Mouse (Mus musculus): ENCODE results near the gene Rab3a. TPM values are rescaled to one million over a fixed set of nuclear protein-coding genes. Genes with fewer than 3 reads are reported as not detected.

Gene Rab3a
- 10 to 100 TPM; 36.8 to 37.3 TPM for total RNA-seq (2021)
- long read RNA-seq, experiment 1, transcript Rab3a-201 (5 exons, 1,363 nt): major isoform, 40 of 71 reads
- long read RNA-seq, experiment 1, partial matches to known transcripts: 15 of 71 reads
- long read RNA-seq, experiment 1, other reads (novel, unspliced or antisense): 15 of 71 reads
- long read RNA-seq, experiment 2, transcript Rab3a-201 (5 exons, 1,363 nt): major isoform, 29 of 59 reads
- long read RNA-seq, experiment 2, partial matches to known transcripts: 8 of 59 reads
- long read RNA-seq, experiment 2, other reads (novel, unspliced or antisense): 21 of 59 reads

DNA sequence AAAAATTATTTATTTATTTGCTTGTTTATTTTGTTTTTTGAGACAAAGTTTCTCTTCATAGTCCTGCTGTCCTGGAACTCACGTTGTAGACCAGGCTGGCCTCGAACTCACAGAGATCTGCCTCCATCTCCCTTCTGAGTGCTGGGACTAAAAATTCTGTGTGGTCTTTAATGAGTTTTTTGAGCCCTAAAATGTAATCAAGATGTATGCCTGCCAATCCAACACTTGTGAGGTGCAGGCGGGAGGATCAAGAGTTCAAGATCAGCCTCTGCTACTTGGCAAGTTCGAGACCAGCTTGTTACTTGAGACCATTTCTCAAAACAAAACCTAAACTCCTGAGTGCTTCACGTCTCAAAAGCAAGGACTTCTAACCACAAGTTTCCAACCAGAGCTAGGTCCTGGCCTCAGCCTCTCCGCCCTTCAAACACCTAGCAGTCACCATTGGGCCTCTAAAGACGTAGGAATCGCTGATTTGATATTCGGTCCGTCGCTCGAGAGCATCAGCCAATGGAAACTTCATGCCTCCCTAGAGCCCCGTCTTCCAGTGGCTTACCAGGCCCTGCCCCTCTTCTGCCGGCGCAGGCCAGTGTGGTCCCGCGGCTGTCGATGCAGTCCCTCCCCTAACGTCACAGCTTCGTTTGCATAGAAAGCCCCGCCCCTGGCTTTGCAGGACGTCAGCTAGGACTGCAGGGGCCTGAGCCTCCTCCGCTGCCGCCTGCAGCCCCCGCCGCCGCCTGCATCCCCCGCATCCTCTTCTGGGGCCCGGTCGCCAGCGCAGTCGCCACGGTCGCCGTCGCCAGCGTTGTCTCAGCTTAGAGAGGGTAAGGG is at the start of gene Rab3a:
Gene Rab3a, plus strand, starts transcription at position 637 of the 828 bp plus-strand sequence.
- intact Hi-C loops (cut with DNase I): no loop called here
- DNase-seq: peak; percentile 90 to 95

DNA sequence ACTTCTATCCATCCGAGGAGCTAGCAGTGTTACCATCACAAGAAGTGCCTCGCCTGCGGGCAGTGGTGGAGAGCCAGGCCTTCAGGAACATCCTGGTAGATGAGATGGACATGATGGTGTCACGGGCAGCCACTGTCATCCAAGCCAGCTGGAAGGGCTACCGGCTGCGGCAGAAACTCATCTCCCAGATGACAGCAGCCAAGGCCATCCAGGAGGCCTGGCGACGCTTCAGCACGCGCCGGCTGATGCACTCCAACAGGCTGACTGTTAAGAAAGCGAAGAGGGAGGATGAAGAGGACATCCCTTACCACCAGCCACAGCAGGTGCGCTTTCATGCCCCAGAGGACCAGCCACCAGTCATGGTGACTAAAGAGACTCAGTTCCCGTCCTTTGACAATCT is 46.2 kb upstream of the Rab3a start:
- no peak for DNase-seq
- intact Hi-C loops (cut with DNase I): no loop called here

DNA sequence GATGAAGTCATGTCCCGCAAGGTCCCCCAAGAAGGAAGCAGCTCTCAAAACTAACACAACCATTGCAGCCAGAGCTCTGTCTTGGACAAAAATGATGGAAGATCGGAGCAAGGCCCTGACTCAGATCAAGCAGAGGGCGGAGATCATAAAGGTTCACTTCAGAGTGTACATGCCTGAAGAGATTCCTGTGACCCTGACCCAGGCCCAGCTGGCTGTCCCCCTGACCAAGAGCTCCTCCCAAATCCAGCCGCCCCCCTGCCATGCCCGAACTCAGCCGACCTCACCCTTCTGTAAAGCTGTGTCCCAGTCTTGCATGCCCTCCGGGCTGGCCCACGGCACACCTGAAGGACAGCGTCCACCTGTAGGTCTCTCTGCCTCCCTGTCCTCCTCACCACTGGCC is 44.7 kb upstream of the Rab3a start:
- intact Hi-C loops (cut with DNase I): no loop called here

DNA sequence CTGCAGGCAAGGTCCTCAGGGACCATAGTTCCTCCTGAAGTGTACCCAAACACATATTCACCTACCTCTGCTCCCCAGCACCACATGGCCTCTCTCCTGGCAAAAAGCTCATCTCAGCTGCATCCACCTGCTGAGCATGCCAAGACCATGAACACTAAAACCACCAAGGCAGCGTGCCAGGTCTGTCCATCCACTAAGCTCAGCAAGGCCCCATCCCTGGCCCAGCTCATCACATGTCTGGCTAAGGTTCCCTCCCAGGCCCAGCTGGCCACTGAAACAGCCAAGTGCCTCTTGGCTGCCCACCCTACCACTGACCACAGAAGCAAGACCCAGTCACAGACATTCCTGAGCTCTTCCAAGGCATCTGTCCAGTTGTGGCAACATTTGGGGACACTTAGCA is 44.2 kb upstream of the Rab3a start:
- intact Hi-C loops (cut with DNase I): no loop called here
- peak in 1 of 2 experiments; percentile 63 for DNase-seq

More for the DNA sequence above, 44.7 kb upstream of the Rab3a start:
- DNase-seq: no peak

DNA sequence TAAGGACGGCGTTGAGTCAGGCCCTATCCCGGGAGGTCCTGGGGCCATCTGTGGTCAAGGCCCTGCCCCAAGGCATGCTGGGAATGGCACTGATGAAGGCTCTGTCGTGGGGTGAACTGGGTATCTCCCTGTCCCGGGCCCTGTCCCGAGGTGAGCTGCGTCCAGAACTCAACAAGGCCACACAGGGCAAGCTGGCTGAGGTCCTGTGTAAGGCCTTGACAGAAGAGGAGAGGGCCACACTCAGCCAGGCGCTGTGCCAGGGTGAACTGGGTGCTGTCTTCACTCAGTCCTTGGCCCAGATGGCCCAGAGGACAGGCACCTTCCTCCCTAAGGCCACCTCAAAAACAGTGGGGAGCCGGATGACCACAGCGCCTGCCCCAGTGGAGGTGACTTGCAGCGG is 43.4 kb upstream of the Rab3a start:
- DNase-seq: no peak
- intact Hi-C loops (cut with DNase I): no loop called here

DNA sequence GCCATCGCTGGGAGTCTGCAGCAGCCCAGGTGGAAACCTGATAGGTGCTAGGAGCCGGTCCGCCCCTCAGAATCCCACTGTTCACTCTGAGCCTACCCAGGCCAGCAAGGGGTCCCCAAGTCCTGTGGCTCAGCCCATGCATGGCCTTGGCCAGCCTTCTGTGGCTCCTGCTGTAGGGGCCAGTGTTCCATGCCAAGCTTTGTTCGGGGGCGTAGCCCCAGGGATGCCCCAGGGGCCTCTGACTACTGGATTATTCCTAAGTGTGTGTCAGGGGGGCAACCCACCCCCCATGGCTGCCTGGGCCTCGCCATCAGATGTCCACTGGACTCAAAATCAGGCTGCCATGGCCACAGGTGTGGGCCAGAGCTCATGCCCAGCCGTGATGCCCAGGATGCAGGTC is 40.5 kb upstream of the Rab3a start:
- intact Hi-C loops (cut with DNase I): no loop called here
- DNase-seq: no peak

DNA sequence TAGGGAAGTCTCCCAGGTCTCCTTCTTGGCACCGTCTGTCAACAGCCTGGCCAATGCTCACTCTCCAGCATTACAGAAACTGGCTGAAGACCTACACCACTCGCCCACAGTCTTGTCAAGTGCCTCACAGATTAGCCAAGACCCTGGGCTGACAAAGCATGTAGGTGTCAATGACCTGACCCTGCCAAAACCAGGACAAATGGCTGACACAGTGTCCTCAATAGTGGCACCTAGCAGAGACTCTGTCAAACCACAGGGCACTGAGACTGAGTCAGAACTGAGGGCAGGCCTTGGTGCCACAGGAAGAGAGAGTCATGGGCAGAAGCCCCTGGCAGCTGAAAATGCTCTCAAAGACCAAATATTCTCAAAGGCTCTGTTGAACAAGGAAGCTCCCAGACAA is 39.4 kb upstream of the Rab3a start:
- intact Hi-C loops (cut with DNase I): no loop called here

DNA sequence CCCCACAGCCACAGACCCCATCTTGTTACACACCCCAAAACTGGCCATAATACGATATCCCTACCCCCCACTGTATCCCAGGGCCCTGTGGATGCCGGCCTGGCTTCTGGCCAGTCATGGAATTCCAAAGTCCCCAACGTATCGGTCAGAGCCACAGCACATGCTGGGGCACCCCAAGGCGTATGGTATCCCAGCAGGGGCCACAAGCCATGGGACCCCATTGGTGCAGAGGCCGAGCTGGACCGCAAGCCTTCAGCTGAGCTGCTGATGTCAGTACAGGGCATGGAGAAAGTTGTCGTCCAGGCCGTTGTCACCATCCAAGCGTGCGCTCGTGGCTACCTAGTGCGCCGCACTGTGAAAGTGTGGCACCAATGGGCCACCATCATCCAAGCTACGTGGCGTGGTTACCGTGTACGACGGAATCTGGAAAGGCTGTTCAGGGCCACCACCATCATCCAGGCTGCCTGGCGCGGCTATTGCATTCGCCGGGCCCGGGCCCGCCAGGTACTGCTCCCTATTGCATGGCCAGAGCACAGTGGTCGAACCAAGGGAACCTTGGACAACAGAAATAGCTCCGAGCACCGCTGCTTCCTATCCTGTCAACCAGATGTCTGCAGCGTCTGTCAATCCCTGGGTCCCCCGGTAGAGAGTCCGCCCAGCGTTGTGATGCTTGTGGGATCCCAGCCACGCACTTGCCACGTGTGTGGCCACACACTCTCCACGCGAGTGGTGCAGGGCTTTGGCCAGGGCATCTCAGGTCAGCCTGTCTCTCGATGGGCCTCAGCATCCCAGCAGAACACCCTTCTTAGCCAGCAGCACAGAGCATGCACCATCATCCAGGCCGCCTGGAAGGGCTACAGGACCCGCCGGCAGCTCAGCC is 37.7 kb upstream of the Rab3a start:
- intact Hi-C loops (cut with DNase I): no loop called here
- peak in 1 of 2 experiments; percentile 6 for DNase-seq

More for the DNA sequence above, 39.4 kb upstream of the Rab3a start:
- DNase-seq: peak in 1 of 2 experiments; percentile 3

DNA sequence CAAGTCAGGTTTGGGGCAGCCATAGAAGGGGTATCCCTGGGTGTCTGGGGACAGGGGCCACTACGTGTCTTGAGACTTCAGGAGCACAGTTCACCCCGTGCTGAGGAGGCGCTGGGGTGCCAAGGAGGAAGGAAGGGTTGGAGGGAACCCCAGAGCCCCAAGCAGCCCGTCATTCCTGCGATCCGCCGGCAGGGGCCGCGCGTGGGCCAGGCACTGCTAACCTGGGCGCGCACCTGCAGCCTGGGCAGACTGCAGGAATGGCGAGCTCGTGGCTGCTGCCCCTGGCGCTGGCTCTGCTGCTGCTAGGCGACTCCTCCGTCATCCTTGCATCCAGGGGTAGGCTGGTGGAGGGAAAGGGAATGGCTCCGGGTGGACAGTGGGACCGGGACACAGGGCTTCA is 36.2 kb upstream of the Rab3a start, which contains the start of gene Gm3336:
Gene Gm3336, plus strand, starts transcription at position 247 of the 400 bp plus-strand sequence.
- intact Hi-C loops (cut with DNase I): no loop called here
- DNase-seq: peak in 1 of 2 experiments; percentile 28

DNA sequence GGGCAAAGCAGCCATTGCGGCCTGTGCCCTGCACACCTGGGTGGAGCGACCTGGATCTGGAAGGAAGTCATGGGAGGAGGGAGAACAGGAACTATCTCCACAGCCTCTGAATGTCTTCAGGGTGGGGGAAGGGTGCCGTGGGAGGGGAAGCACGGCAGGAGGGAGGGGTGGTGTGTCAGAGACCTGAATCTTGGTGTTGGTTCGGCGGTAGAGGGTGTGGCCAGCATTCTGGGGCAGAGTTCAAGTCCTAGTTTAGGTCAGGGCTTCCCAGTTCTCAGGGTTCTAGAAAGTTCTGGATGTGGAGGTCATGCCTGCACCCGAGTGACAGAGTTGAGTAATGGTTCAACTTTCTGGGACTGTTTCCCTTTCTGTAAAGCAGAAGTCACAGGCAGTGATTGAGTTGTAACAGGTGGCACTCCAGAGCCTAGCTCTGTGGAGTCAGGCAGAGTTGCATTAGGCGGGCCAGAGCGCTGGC is 34.6 kb upstream of the Rab3a start:
- DNase-seq: peak; percentile 9 to 20
- intact Hi-C loops (cut with DNase I): loop anchor here (1.0 to 2.0 kb wide), 2 partner anchors 32 to 121 kb away; no protein-coding TSS in a partner anchor

DNA sequence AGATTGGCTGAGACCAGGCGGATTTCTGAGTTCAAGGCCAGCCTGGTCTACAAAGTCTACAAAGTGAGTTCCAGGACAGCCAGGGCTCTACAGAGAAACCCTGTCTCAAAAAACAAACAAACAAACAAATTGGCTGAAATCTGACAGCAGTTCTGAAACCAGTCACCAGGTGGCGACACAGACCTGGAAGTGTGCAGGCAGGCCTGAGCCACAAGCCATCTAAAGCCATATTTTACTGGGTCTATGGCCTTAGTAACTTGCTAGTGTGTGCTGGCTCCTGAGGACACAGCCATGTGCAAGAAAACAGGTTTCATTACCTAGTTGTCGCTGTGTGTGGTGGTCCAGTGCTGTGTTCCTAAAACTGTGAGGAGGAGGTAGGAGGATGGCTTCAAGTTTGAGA is 33.7 kb upstream of the Rab3a start:
- peak; percentile 64 to 78 for DNase-seq
- intact Hi-C loops (cut with DNase I): loop anchor here (1.0 to 2.0 kb wide), 2 partner anchors 32 to 120 kb away; no protein-coding TSS in a partner anchor

DNA sequence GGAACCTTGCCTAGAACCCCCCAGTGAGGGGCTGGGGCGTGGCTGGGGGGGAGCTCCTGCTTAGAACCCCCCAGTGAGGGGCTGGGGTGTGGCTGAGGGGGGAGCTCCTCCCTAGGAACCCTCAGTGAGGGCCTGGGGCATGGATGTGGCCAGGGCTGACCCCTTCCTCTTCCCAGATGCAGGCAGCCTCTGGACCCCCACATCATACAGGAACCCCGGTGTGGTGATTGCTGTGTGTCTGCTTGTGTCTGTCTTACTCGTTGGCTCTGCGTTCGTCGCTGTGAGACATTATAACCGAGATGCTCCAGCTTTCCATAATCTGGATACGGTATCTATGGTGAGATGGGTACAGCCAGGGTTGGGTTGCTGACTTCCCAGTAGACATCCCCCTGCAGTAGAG is 32.9 kb upstream of the Rab3a start:
- intact Hi-C loops (cut with DNase I): loop anchor here (2.0 kb wide), 1 partner anchor 119 kb away; no protein-coding TSS in a partner anchor
- peak in 1 of 2 experiments; percentile 3 for DNase-seq

DNA sequence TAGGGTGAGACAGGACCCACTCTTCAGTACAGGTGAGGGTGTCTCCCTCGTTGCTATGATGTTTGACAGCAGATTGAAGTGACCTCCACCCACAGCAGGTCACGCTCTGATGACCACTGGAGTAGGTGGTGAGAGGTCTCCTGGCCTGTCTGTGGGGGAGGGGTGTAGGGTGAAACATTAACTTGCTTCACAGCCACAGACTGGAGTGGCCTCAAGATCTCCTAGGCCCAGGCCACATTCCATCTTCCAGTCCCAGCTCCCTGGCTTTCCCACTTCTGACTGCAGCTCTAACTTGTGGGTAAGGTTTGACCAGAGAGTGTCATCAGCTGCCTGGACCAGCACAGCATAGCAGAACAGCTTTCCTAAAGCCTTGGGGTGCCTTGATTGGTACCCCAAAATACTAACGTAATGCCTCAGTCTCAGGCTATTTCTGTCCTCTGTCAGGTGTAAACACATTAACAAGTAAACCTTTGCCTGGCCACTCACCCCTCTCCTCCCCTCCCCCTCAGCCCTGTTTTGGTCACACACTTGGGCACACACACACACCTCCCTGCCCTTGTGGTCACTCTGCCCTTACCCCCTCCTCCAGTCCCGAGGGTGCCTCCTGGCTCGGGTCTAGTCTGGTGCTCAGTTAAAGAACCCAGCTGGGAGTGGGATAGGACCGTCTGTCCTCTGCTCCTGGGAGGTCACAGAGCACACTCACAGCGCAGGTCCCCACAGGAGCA is 30.8 kb upstream of the Rab3a start, which contains the start of gene Pde4c:
Gene Pde4c, plus strand, starts transcription at position 235 of the 725 bp plus-strand sequence.
- intact Hi-C loops (cut with DNase I): no loop called here
- DNase-seq: peak in 1 of 2 experiments; percentile 3

DNA sequence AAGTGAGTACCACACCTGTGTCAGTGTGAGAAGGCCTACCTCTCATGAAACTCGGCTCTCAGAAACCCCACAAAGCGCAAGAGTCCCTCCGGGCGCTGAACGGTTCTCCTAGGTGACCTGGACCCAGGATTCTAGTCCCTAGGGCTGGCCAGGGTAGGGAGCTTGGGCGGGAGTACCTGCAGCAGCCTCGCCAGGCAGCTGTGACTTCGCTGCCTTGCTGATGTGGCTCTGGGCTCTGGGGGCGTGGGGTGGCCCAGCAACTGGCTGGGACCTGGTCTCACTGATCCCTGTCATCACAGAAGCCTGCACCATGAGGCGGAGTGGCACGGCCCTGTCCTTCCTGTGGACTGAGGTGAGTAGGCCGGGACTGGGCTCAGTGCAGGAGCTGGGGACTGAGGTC is 30.3 kb upstream of the Rab3a start:
- peak in 1 of 2 experiments; percentile 1 for DNase-seq
- intact Hi-C loops (cut with DNase I): no loop called here

DNA sequence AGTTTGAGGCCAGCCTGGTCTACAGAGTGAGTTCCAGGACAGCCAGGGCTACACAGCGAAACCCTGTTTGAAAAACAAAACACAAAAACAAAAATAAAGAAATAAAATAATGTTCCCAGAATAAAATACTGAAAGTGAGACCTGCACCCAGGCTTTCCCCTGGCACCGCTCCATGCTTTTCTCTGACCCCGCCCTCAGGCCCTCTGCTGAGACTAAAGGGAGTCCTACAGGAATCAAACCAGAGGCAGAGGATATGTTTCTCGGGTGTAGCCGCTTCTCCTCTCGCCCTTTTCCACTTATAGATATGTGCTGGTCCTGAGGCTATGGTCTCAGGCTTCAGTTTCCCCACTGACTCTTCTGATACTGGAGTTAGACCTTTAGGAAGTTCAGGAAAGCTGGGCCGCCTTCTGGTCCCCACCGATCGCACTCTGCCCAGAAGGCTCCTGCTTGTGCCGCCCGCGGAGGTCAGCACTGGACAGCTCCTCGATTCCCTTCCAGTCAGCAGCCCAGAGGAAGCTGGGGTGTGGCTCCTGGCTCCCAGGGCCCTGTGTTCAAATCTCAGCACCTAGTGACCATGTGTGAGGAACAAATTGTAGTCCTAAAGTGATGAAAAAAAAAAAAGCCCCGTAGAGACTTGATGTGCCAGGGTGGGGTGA is 28.6 kb upstream of the Rab3a start:
- peak in 1 of 2 experiments; percentile 4 for DNase-seq
- intact Hi-C loops (cut with DNase I): no loop called here

DNA sequence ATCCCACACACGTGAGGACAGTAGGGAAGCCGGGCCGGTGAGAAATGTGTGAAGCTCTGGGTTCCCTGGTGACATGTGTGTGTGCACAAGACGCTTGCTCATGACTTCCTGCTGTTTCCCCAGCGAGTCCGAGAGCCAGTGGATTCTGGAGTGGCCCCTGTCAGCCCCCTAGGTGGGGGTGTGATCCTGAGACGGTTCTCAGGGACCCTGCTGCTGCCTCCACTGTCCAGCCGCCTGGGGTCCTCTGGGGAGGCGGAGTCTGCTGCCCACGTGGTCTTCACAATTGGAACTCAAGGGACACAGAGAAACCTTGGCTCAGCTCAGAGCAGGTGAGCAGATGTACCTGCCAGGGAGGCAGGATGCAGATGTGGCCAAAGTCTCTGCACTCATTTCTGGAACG is 27.8 kb upstream of the Rab3a start:
- DNase-seq: peak in 1 of 2 experiments; percentile 1
- intact Hi-C loops (cut with DNase I): no loop called here

DNA sequence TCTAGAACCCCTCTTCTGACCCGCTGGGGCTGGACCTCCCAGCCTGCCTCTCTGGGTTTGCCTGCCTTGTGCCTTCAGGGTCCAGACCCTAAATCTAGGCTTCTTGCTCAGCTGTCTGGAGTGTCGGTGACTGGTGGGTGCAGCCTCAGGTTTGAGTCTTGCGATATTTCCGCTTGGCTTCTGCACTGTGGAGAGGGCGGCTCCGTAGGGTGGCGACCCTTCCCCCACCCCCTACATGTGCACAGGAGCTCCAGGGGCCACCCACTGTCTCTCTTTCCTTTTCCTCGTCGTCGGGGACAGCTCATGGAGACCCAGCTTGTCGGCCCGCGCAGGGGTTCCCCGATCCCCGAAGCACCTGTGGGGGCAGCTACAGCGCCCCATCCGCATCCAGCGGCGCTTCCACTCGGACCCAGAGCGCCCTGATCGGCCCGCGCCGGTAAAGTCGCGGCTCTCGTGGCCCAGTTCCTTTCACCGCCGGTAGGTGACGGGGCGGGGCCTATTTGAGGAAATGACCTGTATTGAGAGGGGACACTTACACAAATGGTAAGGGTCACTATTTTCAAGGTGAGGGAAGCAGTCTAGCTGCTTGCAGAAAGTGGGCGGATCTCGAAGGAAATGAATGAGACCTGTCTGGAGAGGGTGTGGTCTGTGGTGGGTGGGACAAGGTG is 24.5 kb upstream of the Rab3a start:
- DNase-seq: peak in 1 of 2 experiments; percentile 2
- intact Hi-C loops (cut with DNase I): no loop called here

DNA sequence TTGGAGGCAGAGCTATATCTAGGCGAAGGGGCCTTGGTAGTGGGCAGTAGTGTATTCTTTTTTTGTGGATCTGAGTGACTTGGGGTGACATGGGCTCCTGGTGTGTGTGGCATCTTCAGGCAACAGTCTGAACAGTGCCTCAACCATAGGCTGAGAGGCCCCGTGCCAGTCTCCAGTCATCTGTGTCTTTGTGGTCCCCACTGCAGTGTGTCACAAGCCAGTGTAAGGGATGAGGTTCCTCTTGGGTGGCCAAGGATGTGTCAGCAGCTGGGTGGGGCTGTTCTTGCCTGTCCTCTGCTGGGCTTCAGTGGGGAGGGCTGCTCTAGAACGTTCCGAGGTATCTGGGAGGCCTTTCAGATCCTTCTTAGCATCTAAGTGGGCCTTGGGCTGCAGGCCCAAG is 23.5 kb upstream of the Rab3a start:
- intact Hi-C loops (cut with DNase I): no loop called here
- DNase-seq: peak in 1 of 2 experiments; percentile 2

All from gastrocnemius, postnatal 36 days (tissue).